Mouse (Mus musculus): ENCODE measurements around the gene Sema3b. TPM values are rescaled to one million over a fixed set of nuclear protein-coding genes. Genes with fewer than 3 reads are reported as not detected.

Sema3b gene
- polyA plus RNA-seq, 1 experiment, result 3.9 TPM

- TF ChIP-seq CTCF (IDR thresholded peaks at IDR 0.05; ENCODE audit: borderline replicate concordance, insufficient read depth, low read depth, low read length) (0 out of 2 replicates have a peak, but pooled peaks have one; percentile 1), POLR2A (IDR thresholded peaks at IDR 0.05; ENCODE audit: borderline replicate concordance, insufficient read depth, low read length) (no peak)
- H3K4me3 ChIP-seq (replicated peaks; ENCODE audit: insufficient read depth, low read depth, low read length), result peak overlapping the region; percentile 31
- H3K27me3 ChIP-seq (ENCODE audit: control insufficient read depth, insufficient read depth, low read length), result no peaks in the 10 kb centered on the region
- WGBS, result 26% methylated on average over 15 of the region's 15 CpGs
- peak overlapping the region; percentile 72 for H3K27ac ChIP-seq (ENCODE audit: insufficient read depth, low read length)
- DNase-seq, result no peak
- peaks cover 46% of the 10 kb centered on the region for H3K4me1 ChIP-seq (ENCODE audit: control insufficient read depth, insufficient read depth, low read length)
Observed at GRCm38 (mm10) chr9:107626158-107626843, 17.3 kb upstream of the Sema3b start.

GRCm38 (mm10) chr9:107625351-107626128, 16.5 kb upstream of the Sema3b start:
- Histone ChIP-seq H3K4me1 (ENCODE audit: control insufficient read depth, insufficient read depth, low read length) (peaks cover 52% of the 10 kb centered on the region), H3K27ac (ENCODE audit: insufficient read depth, low read length) (0 out of 2 replicates have a peak overlapping the region, but pooled peaks have one; percentile 72), H3K4me3 (replicated peaks; ENCODE audit: insufficient read depth, low read depth, low read length) (no peak overlapping the region), H3K27me3 (ENCODE audit: control insufficient read depth, insufficient read depth, low read length) (no peaks in the 10 kb centered on the region)
- 90% methylated on average over 12 of the region's 12 CpGs for WGBS
- DNase-seq, result no peak
- TF ChIP-seq POLR2A (IDR thresholded peaks at IDR 0.05; ENCODE audit: borderline replicate concordance, insufficient read depth, low read length) (no peak), CTCF (IDR thresholded peaks at IDR 0.05; ENCODE audit: borderline replicate concordance, insufficient read depth, low read depth, low read length) (peak; percentile 0; the same call in 1 of the 2 replicates)

GRCm38 (mm10) chr9:107624951-107625350, 15.9 kb upstream of the Sema3b start:
- Histone ChIP-seq H3K27me3 (ENCODE audit: control insufficient read depth, insufficient read depth, low read length) (no peaks in the 10 kb centered on the region), H3K27ac (ENCODE audit: insufficient read depth, low read length) (peak overlapping the region; percentile 25; the same call in 1 of the 2 replicates), H3K4me1 (ENCODE audit: control insufficient read depth, insufficient read depth, low read length) (peaks cover 57% of the 10 kb centered on the region), H3K4me3 (replicated peaks; ENCODE audit: insufficient read depth, low read depth, low read length) (no peak overlapping the region)
- no peak for DNase-seq
- no peak for TF ChIP-seq CTCF (IDR thresholded peaks at IDR 0.05; ENCODE audit: borderline replicate concordance, insufficient read depth, low read depth, low read length)
- no peak for TF ChIP-seq POLR2A (IDR thresholded peaks at IDR 0.05; ENCODE audit: borderline replicate concordance, insufficient read depth, low read length)
- WGBS, result 67% methylated on average over 3 of the region's 3 CpGs

- no peak overlapping the region for H3K4me3 ChIP-seq (replicated peaks; ENCODE audit: insufficient read depth, low read depth, low read length)
- no peak for DNase-seq
- H3K27me3 ChIP-seq (ENCODE audit: control insufficient read depth, insufficient read depth, low read length), result no peaks in the 10 kb centered on the region
- peaks cover 61% of the 10 kb centered on the region for H3K4me1 ChIP-seq (ENCODE audit: control insufficient read depth, insufficient read depth, low read length)
- TF ChIP-seq CTCF (IDR thresholded peaks at IDR 0.05; ENCODE audit: borderline replicate concordance, insufficient read depth, low read depth, low read length) (no peak), POLR2A (IDR thresholded peaks at IDR 0.05; ENCODE audit: borderline replicate concordance, insufficient read depth, low read length) (no peak)
- WGBS, result 70% methylated on average over 5 of the region's 5 CpGs
- no peak overlapping the region for H3K27ac ChIP-seq (ENCODE audit: insufficient read depth, low read length)
Observed at GRCm38 (mm10) chr9:107624539-107624938, 15.5 kb upstream of the Sema3b start.

- TF ChIP-seq POLR2A (IDR thresholded peaks at IDR 0.05; ENCODE audit: borderline replicate concordance, insufficient read depth, low read length) (no peak), CTCF (IDR thresholded peaks at IDR 0.05; ENCODE audit: borderline replicate concordance, insufficient read depth, low read depth, low read length) (no peak)
- Histone ChIP-seq H3K4me3 (replicated peaks; ENCODE audit: insufficient read depth, low read depth, low read length) (no peak overlapping the region), H3K27ac (ENCODE audit: insufficient read depth, low read length) (no peak overlapping the region), H3K27me3 (ENCODE audit: control insufficient read depth, insufficient read depth, low read length) (no peaks in the 10 kb centered on the region), H3K4me1 (ENCODE audit: control insufficient read depth, insufficient read depth, low read length) (peaks cover 44% of the 10 kb centered on the region)
- DNase-seq, result no peak
Observed at GRCm38 (mm10) chr9:107620954-107621353, 11.9 kb upstream of the Sema3b start.

GRCm38 (mm10) chr9:107619546-107619879, 10.5 kb upstream of the Sema3b start:
- Histone ChIP-seq H3K27me3 (ENCODE audit: control insufficient read depth, insufficient read depth, low read length) (no peaks in the 10 kb centered on the region), H3K27ac (ENCODE audit: insufficient read depth, low read length) (peak overlapping the region; percentile 59), H3K4me1 (ENCODE audit: control insufficient read depth, insufficient read depth, low read length) (peaks cover 34% of the 10 kb centered on the region), H3K4me3 (replicated peaks; ENCODE audit: insufficient read depth, low read depth, low read length) (no peak overlapping the region)
- TF ChIP-seq POLR2A (IDR thresholded peaks at IDR 0.05; ENCODE audit: borderline replicate concordance, insufficient read depth, low read length), result no peak
- no peak for TF ChIP-seq CTCF (IDR thresholded peaks at IDR 0.05; ENCODE audit: borderline replicate concordance, insufficient read depth, low read depth, low read length)
- WGBS, result 30% methylated on average over 13 of the region's 13 CpGs
- peak in 1 of 2 experiments; percentile 49 for DNase-seq

- H3K4me1 ChIP-seq (ENCODE audit: control insufficient read depth, insufficient read depth, low read length), result peaks cover 32% of the 10 kb centered on the region
- H3K27me3 ChIP-seq (ENCODE audit: control insufficient read depth, insufficient read depth, low read length), result no peaks in the 10 kb centered on the region
- H3K4me3 ChIP-seq (replicated peaks; ENCODE audit: insufficient read depth, low read depth, low read length), result no peak overlapping the region
- H3K27ac ChIP-seq (ENCODE audit: insufficient read depth, low read length), result peak overlapping the region; percentile 59
- WGBS, result 13% methylated on average over 13 of the region's 13 CpGs
- no peak for TF ChIP-seq POLR2A (IDR thresholded peaks at IDR 0.05; ENCODE audit: borderline replicate concordance, insufficient read depth, low read length)
- no peak for TF ChIP-seq CTCF (IDR thresholded peaks at IDR 0.05; ENCODE audit: borderline replicate concordance, insufficient read depth, low read depth, low read length)
- no peak for DNase-seq
Observed at GRCm38 (mm10) chr9:107618778-107619545, 9.9 kb upstream of the Sema3b start.
